Mouse (Mus musculus): Measurements from ENCODE around the gene Pnpla8. TPM values are rescaled to one million over a fixed set of nuclear protein-coding genes. Genes with fewer than 3 reads are reported as not detected.
"Not testable (repeated sequence)": the region's sequence is repeated elsewhere in the genome, so short reads cannot be mapped to it uniquely, and the experiment has no call there.

Gene Pnpla8
- 25.7 and 27.2 TPM in 2 replicates for polyA plus RNA-seq (2016; fragmentation: Nextera tagmentation; extraction: Ambion mirVana)

DNA sequence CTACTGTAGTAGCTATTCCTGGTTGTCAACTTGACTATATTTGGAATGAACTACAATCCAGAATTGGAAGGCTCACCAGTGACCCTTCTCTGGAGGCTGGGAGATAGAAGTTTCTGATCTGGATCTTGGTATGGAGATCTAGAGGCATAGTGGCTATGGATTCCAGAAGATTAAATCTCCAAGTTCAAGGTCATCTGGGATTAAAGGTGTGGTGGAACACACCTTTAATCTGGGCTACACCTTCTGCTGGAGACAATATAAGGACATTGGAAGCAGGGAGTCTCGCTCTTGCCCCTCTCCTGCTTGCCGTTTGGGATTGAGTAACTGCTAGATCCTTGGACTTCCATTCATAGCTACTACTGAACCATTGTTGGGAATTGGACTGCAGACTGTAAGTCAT is at the start of gene Pnpla8:
Pnpla8 (plus strand) TSS at position 301 of the 400 bp plus-strand sequence.
- H3K36me3 ChIP-seq; H3K27ac ChIP-seq; ATAC-seq; H3K4me1 ChIP-seq; H3K9me3 ChIP-seq (replicated peaks): not testable (repeated sequence)
- Histone ChIP-seq H3K9ac (peak within 1 kb of the TSS; percentile 66), H3K4me3 (peak within 1 kb of the TSS; percentile 61), H3K4me2 (peak within 1 kb of the TSS; percentile 77), H3K27me3 (replicated peaks) (peaks cover 32% of the 10 kb centered on the region)
- WGBS (ENCODE audit: insufficient replicate concordance): 71% methylated on average over 2 of the region's 2 CpGs

- no peak overlapping the region for H3K9ac ChIP-seq
- no peak overlapping the region for H3K27ac ChIP-seq
- no peaks in the 10 kb centered on the region for H3K9me3 ChIP-seq (replicated peaks)
- H3K27me3 ChIP-seq (replicated peaks): no peaks in the 10 kb centered on the region
- no peaks in the 10 kb centered on the region for H3K36me3 ChIP-seq
- no peak overlapping the region for H3K4me2 ChIP-seq
- H3K4me1 ChIP-seq: no peaks in the 10 kb centered on the region
- no peak overlapping the region for H3K4me3 ChIP-seq
- ATAC-seq: no peak
- WGBS (ENCODE audit: insufficient replicate concordance): 37% methylated on average over 10 of the region's 10 CpGs
Observed at GRCm38 (mm10) chr12:44176331-44177037, 44.7 kb upstream of the Pnpla8 start.

DNA sequence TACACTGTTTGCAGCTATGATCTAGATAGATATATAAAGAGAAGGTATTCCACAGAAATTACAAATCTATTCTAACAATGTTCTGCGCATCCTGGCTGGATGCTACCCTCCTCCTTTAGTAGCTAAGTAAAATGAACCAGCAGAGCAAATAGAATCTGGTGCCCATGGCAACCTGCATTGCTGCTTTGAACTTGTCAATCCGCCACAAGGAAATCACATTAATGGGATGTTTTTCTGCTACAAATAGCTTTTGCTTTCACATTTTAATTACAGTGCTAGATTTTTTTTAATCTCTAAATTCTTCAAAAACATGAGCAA is 44.2 kb upstream of the Pnpla8 start:
- Histone ChIP-seq H3K27ac (no peak overlapping the region), H3K4me3 (no peak overlapping the region), H3K36me3 (no peaks in the 10 kb centered on the region), H3K4me2 (no peak overlapping the region), H3K9ac (no peak overlapping the region), H3K9me3 (replicated peaks) (no peaks in the 10 kb centered on the region), H3K27me3 (replicated peaks) (no peaks in the 10 kb centered on the region), H3K4me1 (no peaks in the 10 kb centered on the region)
- no peak for ATAC-seq
- WGBS (ENCODE audit: insufficient replicate concordance): 80% methylated on average over 2 of the region's 2 CpGs

DNA sequence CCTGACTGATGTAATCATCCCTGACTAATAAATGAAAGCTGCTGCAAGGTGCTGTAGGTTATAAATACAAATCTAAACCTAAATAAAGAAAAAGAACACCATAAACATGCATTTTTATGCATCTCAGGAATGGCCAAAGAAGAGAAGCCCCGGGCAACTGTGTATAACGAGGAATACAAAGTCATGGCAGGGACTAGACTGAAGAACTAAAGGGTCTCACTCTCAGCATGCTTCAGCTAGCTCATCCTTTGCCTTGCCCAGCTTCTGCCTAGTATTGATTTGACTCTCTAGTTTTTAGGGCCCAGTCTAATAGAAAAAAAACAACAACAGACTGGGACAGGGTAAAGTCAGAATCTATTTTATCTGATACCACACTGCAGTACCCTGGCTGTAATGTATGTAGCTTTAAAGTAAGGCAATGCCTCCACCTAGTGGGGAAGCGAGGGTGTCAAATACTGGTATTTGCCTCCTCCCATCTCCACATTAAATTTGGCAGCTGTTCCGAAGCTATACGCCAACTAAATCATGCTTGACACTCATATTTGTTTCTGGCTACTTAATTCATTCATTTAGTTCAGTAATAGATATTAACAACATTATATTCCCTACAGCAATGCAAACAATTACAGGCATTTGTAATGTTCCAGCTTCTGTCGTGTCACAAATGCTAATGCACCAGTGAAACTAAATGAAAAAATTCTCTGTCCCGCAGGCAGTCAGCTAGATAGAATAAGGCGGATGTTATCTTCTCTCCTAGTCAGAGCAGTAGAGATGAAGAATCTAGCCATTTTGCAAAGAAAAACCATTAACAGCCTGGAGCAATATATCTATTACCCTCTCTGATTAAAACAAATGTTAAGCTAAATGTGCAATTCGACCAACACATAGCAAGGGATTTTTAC is 39.8 kb upstream of the Pnpla8 start:
- WGBS (ENCODE audit: insufficient replicate concordance): 44% methylated on average over 9 of the region's 9 CpGs
- Histone ChIP-seq H3K36me3 (no peaks in the 10 kb centered on the region), H3K9me3 (replicated peaks) (no peaks in the 10 kb centered on the region), H3K4me1 (no peaks in the 10 kb centered on the region), H3K4me2 (no peak overlapping the region), H3K9ac (no peak overlapping the region), H3K27ac (no peak overlapping the region), H3K27me3 (replicated peaks) (no peaks in the 10 kb centered on the region), H3K4me3 (no peak overlapping the region)
- ATAC-seq: no peak

- Histone ChIP-seq H3K4me1 (peaks cover 12% of the 10 kb centered on the region), H3K4me3 (no peak overlapping the region), H3K36me3 (0 out of 2 replicates have a peak, but pooled peaks cover 6% of the 10 kb centered on the region), H3K9me3 (replicated peaks) (no peaks in the 10 kb centered on the region), H3K4me2 (no peak overlapping the region), H3K27me3 (replicated peaks) (no peaks in the 10 kb centered on the region), H3K27ac (peak overlapping the region; percentile 49; the same call in 1 of the 2 replicates), H3K9ac (no peak overlapping the region)
- 17% methylated on average over 4 of the region's 4 CpGs for WGBS (ENCODE audit: insufficient replicate concordance)
- peak; percentile 84 for ATAC-seq
Observed at GRCm38 (mm10) chr12:44197873-44198525, 23.2 kb upstream of the Pnpla8 start.

- no peak for ATAC-seq
- under 1% methylated on average over 37 of the region's 37 CpGs for WGBS (ENCODE audit: insufficient replicate concordance)
Observed at GRCm38 (mm10) chr12:44209141-44209823, 11.9 kb upstream of the Pnpla8 start.

GRCm38 (mm10) chr12:44209824-44210752 is 11.1 kb upstream of the Pnpla8 start, which contains the start of gene Dnajb9:
Gene Dnajb9, minus strand, starts transcription at chr12:44210326.
- 1% methylated on average over 77 of the region's 77 CpGs for WGBS (ENCODE audit: insufficient replicate concordance)
- peaks cover 17% of the 10 kb centered on the region for H3K4me1 ChIP-seq
- H3K4me3 ChIP-seq: peak within 1 kb of the TSS; percentile 94
- H3K27me3 ChIP-seq (replicated peaks): no peaks in the 10 kb centered on the region
- peak within 1 kb of the TSS; percentile 89 for H3K9ac ChIP-seq
- ATAC-seq: peak; percentile 99
- H3K9me3 ChIP-seq (replicated peaks): no peaks in the 10 kb centered on the region
- peaks cover 8% of the 10 kb centered on the region; the same call in 1 of the 2 replicates for H3K36me3 ChIP-seq
- peak within 1 kb of the TSS; percentile 77 for H3K27ac ChIP-seq
- peak within 1 kb of the TSS; percentile 98 for H3K4me2 ChIP-seq

More at GRCm38 (mm10) chr12:44209141-44209823, 11.9 kb upstream of the Pnpla8 start:
- Histone ChIP-seq H3K9me3 (replicated peaks) (no peaks in the 10 kb centered on the region), H3K9ac (peak overlapping the region; percentile 89), H3K27ac (peak overlapping the region; percentile 77), H3K27me3 (replicated peaks) (no peaks in the 10 kb centered on the region), H3K4me2 (peak overlapping the region; percentile 98), H3K36me3 (peaks cover 12% of the 10 kb centered on the region; the same call in 1 of the 2 replicates), H3K4me3 (peak overlapping the region; percentile 94), H3K4me1 (peaks cover 17% of the 10 kb centered on the region)

- no peak overlapping the region for H3K27ac ChIP-seq
- no peak overlapping the region for H3K9ac ChIP-seq
- peaks cover 17% of the 10 kb centered on the region for H3K4me1 ChIP-seq
- 86% methylated on average over 3 of the region's 3 CpGs for WGBS (ENCODE audit: insufficient replicate concordance)
- H3K4me2 ChIP-seq: no peak overlapping the region
- H3K27me3 ChIP-seq (replicated peaks): no peaks in the 10 kb centered on the region
- H3K9me3 ChIP-seq (replicated peaks): no peaks in the 10 kb centered on the region
- ATAC-seq: no peak
- no peaks in the 10 kb centered on the region for H3K36me3 ChIP-seq
- no peak overlapping the region for H3K4me3 ChIP-seq
Observed at GRCm38 (mm10) chr12:44211555-44211954, 9.6 kb upstream of the Pnpla8 start.

GRCm38 (mm10) chr12:44221651-44222356 is 634 bp downstream of the Pnpla8 start:
- no peak for ATAC-seq
- Histone ChIP-seq H3K4me3 (peak overlapping the region; percentile 61), H3K9me3 (replicated peaks) (no peaks in the 10 kb centered on the region), H3K36me3 (no peaks in the 10 kb centered on the region), H3K4me2 (peak overlapping the region; percentile 77), H3K4me1 (no peaks in the 10 kb centered on the region), H3K27me3 (replicated peaks) (peaks cover 32% of the 10 kb centered on the region), H3K27ac (no peak overlapping the region), H3K9ac (peak overlapping the region; percentile 66)
- 2% methylated on average over 82 of the region's 89 CpGs for WGBS (ENCODE audit: insufficient replicate concordance)

- Histone ChIP-seq H3K27me3 (replicated peaks) (peaks cover 32% of the 10 kb centered on the region), H3K36me3 (no peaks in the 10 kb centered on the region), H3K4me2 (no peak overlapping the region), H3K27ac (no peak overlapping the region), H3K9ac (no peak overlapping the region), H3K9me3 (replicated peaks) (no peaks in the 10 kb centered on the region), H3K4me3 (no peak overlapping the region), H3K4me1 (no peaks in the 10 kb centered on the region)
- WGBS (ENCODE audit: insufficient replicate concordance): 53% methylated on average over 3 of the region's 3 CpGs
- ATAC-seq: no peak
Observed at GRCm38 (mm10) chr12:44223044-44223443, 1.9 kb downstream of the Pnpla8 start.

All from liver, embryonic 12.5 days (tissue).